Comparison of ENCODE assay signal across 16 mouse cellular contexts in genomic region chr13:38296601-38297000, GRCm38 (mm10). TPM values are rescaled to one million over a fixed set of nuclear protein-coding genes. Genes with fewer than 3 reads are reported as not detected.
A peak's percentile ranks its signal among the peaks of the same experiment; 100 is the strongest.
DNase-seq lines count a peak whose midpoint lies in the region; ATAC-seq and TF ChIP-seq lines count a peak whose summit lies in the region.
"Had no signal": no experiment of that assay in that cellular context is flagged by ENCODE, and none has a peak within 500 bp of the region (broad histone marks: within the 10 kb centered on the region; RNA-seq: fewer than 3 reads in every experiment).

No protein-coding gene starts in this region.

- H3K27me3 ChIP-seq in kidney, embryonic 14.5 days (ENCODE audit: control insufficient read depth, insufficient read depth, low read length) = no peaks in the 10 kb centered on the region
- no peaks in the 10 kb centered on the region for H3K27me3 ChIP-seq in heart, adult 2 months (ENCODE audit: control insufficient read depth, insufficient read depth, low read length)
- H3K27me3 ChIP-seq: forebrain, embryonic 13.5 days; heart, embryonic 15.5 days; megakaryocyte, embryonic 14.5 days had no signal

- no peak for TF ChIP-seq POLR2A in heart, adult 2 months (IDR thresholded peaks at IDR 0.05; ENCODE audit: insufficient read depth, low read depth, low read length)

- H3K4me1 ChIP-seq in kidney, embryonic 14.5 days (ENCODE audit: control insufficient read depth, insufficient read depth, low read length) = no peaks in the 10 kb centered on the region
- peaks cover 6% of the 10 kb centered on the region for H3K4me1 ChIP-seq in heart, adult 2 months (ENCODE audit: control insufficient read depth, insufficient read depth, low read length)
- H3K4me1 ChIP-seq: forebrain, embryonic 13.5 days; heart, embryonic 15.5 days; megakaryocyte, embryonic 14.5 days had no signal

- no peak for DNase-seq in kidney, adult 8-10 months
- peak; percentile 12 for DNase-seq in right cerebral cortex, postnatal 14 days
- DNase-seq in right cerebral cortex, adult 2 months (ENCODE audit: low spot score in 2 of 2) = no peak
- peak; percentile 12 for DNase-seq in lung, postnatal 25 days (ENCODE audit: low spot score)
- no peak for DNase-seq in urinary bladder, postnatal 14 days (ENCODE audit: low spot score)
- no peak for DNase-seq in heart, adult 2 months
- DNase-seq: cerebellum, postnatal 36 days; gastrocnemius, postnatal 36 days; thymus, postnatal 14 days had no signal

- no peak overlapping the region for H3K4me3 ChIP-seq in kidney, embryonic 14.5 days (ENCODE audit: low read length)
- H3K4me3 ChIP-seq in heart, adult 2 months = no peak overlapping the region
- H3K4me3 ChIP-seq: forebrain, embryonic 13.5 days; heart, embryonic 15.5 days; megakaryocyte, embryonic 14.5 days had no signal

- no peak overlapping the region for H3K9ac ChIP-seq in kidney, embryonic 14.5 days (ENCODE audit: low read depth, low read length)
- no peak overlapping the region for H3K9ac ChIP-seq in heart, adult 2 months (ENCODE audit: low read depth, low read length)
- H3K9ac ChIP-seq: forebrain, embryonic 13.5 days; heart, embryonic 15.5 days; hindbrain, embryonic 14.5 days had no signal

- H3K27ac ChIP-seq in kidney, embryonic 14.5 days (ENCODE audit: low read depth, low read length) = peak overlapping the region; percentile 42; the same call in 1 of the 2 replicates
- no peak overlapping the region for H3K27ac ChIP-seq in heart, adult 2 months
- H3K27ac ChIP-seq: forebrain, embryonic 13.5 days; heart, embryonic 15.5 days; hindbrain, embryonic 14.5 days had no signal

- peak; percentile 33; the same call in 1 of the 2 replicates for ATAC-seq in kidney, embryonic 14.5 days (ENCODE audit: low FRiP score, low TSS enrichment)
- ATAC-seq in megakaryocyte progenitor cell, adult 5-6 weeks (replicated peaks; ENCODE audit: poor library complexity) = no peak
- ATAC-seq: forebrain, embryonic 13.5 days had no signal

- 27% methylated on average over 8 of the region's 8 CpGs for WGBS in kidney, embryonic 14.5 days
- whole genome bisulfite sequencing in heart, adult 2 months = 28% methylated on average over 8 of the region's 8 CpGs

- no peaks in the 10 kb centered on the region for H3K79me2 ChIP-seq in heart, adult 2 months (replicated peaks; ENCODE audit: control insufficient read depth, insufficient read depth, low read length)

- no peak for TF ChIP-seq CTCF in heart, adult 2 months (IDR thresholded peaks at IDR 0.05)

- H3K36me3 ChIP-seq in kidney, embryonic 14.5 days (ENCODE audit: control insufficient read depth, insufficient read depth, low read length) = no peaks in the 10 kb centered on the region
- no peaks in the 10 kb centered on the region for H3K36me3 ChIP-seq in heart, adult 2 months (ENCODE audit: control insufficient read depth, insufficient read depth, low read length)
- H3K36me3 ChIP-seq: heart, embryonic 15.5 days had no signal

- intact Hi-C loops in heart, adult 2 months (cut with DNase I) = no loop called here

- 0 out of 2 replicates have a peak, but pooled peaks cover 5% of the 10 kb centered on the region for H3K9me3 ChIP-seq in kidney, embryonic 14.5 days (ENCODE audit: control insufficient read depth, low read length)
- H3K9me3 ChIP-seq: forebrain, embryonic 13.5 days; heart, embryonic 15.5 days had no signal

- no peak overlapping the region for H3K4me2 ChIP-seq in kidney, embryonic 14.5 days (replicated peaks; ENCODE audit: low read depth, low read length)
- H3K4me2 ChIP-seq: forebrain, embryonic 13.5 days; heart, embryonic 15.5 days; hindbrain, embryonic 14.5 days; liver, embryonic 11.5 days had no signal

- TF ChIP-seq EP300 in heart, adult 2 months (IDR thresholded peaks at IDR 0.05; ENCODE audit: insufficient read depth, low read depth, low read length) = no peak

RNA-seq across cellular contexts. Expression of gene Bmp6, which starts 48.3 kb away (rescaled TPM):
- polyA plus RNA-seq in kidney, embryonic 14.5 days (2014; fragmentation: Nextera tagmentation; extraction: Ambion mirVana) = 1.6 and 1.7 TPM in 2 replicates
- not detected in 2 replicates for total RNA-seq in megakaryocyte progenitor cell, adult 5-6 weeks (2015)
- total RNA-seq in megakaryocyte progenitor cell, adult 5-6 weeks (2017) = not detected in 2 replicates
- total RNA-seq in heart, adult 2 months (2021) = 10 to 100 TPM; 23.0 to 28.8 TPM
- polyA plus RNA-seq in heart, adult 2 months (2012; rRNA removed) = 19.3 and 30.3 TPM in 2 replicates

Comparison
In these comparisons a context has a peak if more than half of its experiments do, and no peak if none do; other contexts are left out.
1. DNase-seq: peak in right cerebral cortex, postnatal 14 days (single experiment) and lung, postnatal 25 days (single experiment); none in kidney, adult 8-10 months (0 of 2), right cerebral cortex, adult 2 months (0 of 2), urinary bladder, postnatal 14 days (single experiment) and heart, adult 2 months (0 of 2).
2. RNA of gene Bmp6, which starts 48.3 kb away (total RNA-seq): 23.0 to 28.8 TPM in heart, adult 2 months; not detected in megakaryocyte progenitor cell, adult 5-6 weeks; every median in the first group is over 10 times any median in the second.